Mouse (Mus musculus): Measurements from ENCODE around the gene Tspan15. TPM values are rescaled to one million over a fixed set of nuclear protein-coding genes. Genes with fewer than 3 reads are reported as not detected.
A peak's percentile ranks its signal among the peaks of the same experiment; 100 is the strongest.

Gene Tspan15
- 8.8 and 10.4 TPM in 2 replicates for polyA plus RNA-seq (2014; fragmentation: Nextera tagmentation; extraction: Ambion mirVana)

- no peaks in the 10 kb centered on the region for H3K9me3 ChIP-seq (ENCODE audit: control insufficient read depth, low read length)
- peak within 1 kb of the TSS; percentile 95 for H3K4me2 ChIP-seq (ENCODE audit: low read depth, severe bottlenecking)
- H3K36me3 ChIP-seq (ENCODE audit: control insufficient read depth, insufficient read depth, low read length): no peaks in the 10 kb centered on the region
- H3K27me3 ChIP-seq (ENCODE audit: control insufficient read depth, insufficient read depth, low read length): no peaks in the 10 kb centered on the region
- under 1% methylated on average over 58 of the region's 59 CpGs for WGBS
- H3K4me3 ChIP-seq (ENCODE audit: low read depth, low read length): peak within 1 kb of the TSS; percentile 59
- peak; percentile 98 for DNase-seq (ENCODE audit: low spot score)
- H3K4me1 ChIP-seq (ENCODE audit: control insufficient read depth, insufficient read depth, low read length): 0 out of 2 replicates have a peak, but pooled peaks cover 5% of the 10 kb centered on the region
- peak within 1 kb of the TSS; percentile 70 for H3K9ac ChIP-seq (ENCODE audit: low read length)
- ATAC-seq (ENCODE audit: insufficient number of reproducible peaks, low FRiP score, low TSS enrichment, low read depth): peak; percentile 92
- H3K27ac ChIP-seq (replicated peaks; ENCODE audit: low read depth, low read length): no peak within 1 kb of the TSS
Measured at GRCm38 (mm10) chr10:62230708-62231394, at the start of gene Tspan15. Tspan15 (minus strand) TSS chr10:62231251.

- WGBS: 85% methylated on average over 4 of the region's 4 CpGs
- Histone ChIP-seq H3K9me3 (ENCODE audit: control insufficient read depth, low read length) (no peaks in the 10 kb centered on the region), H3K4me2 (ENCODE audit: low read depth, severe bottlenecking) (no peak overlapping the region), H3K4me3 (ENCODE audit: low read depth, low read length) (no peak overlapping the region), H3K4me1 (ENCODE audit: control insufficient read depth, insufficient read depth, low read length) (no peaks in the 10 kb centered on the region), H3K36me3 (ENCODE audit: control insufficient read depth, insufficient read depth, low read length) (peaks cover 5% of the 10 kb centered on the region; the same call in 1 of the 2 replicates), H3K27ac (replicated peaks; ENCODE audit: low read depth, low read length) (no peak overlapping the region), H3K9ac (ENCODE audit: low read length) (no peak overlapping the region), H3K27me3 (ENCODE audit: control insufficient read depth, insufficient read depth, low read length) (no peaks in the 10 kb centered on the region)
- no peak for DNase-seq (ENCODE audit: low spot score)
- no peak for ATAC-seq (ENCODE audit: insufficient number of reproducible peaks, low FRiP score, low TSS enrichment, low read depth)
Measured at GRCm38 (mm10) chr10:62279671-62280070, 48.6 kb upstream of the Tspan15 start.

GRCm38 (mm10) chr10:62279066-62279465, 48.0 kb upstream of the Tspan15 start:
- Histone ChIP-seq H3K9me3 (ENCODE audit: control insufficient read depth, low read length) (no peaks in the 10 kb centered on the region), H3K27me3 (ENCODE audit: control insufficient read depth, insufficient read depth, low read length) (no peaks in the 10 kb centered on the region), H3K9ac (ENCODE audit: low read length) (no peak overlapping the region), H3K4me1 (ENCODE audit: control insufficient read depth, insufficient read depth, low read length) (no peaks in the 10 kb centered on the region), H3K36me3 (ENCODE audit: control insufficient read depth, insufficient read depth, low read length) (peaks cover 7% of the 10 kb centered on the region; the same call in 1 of the 2 replicates), H3K4me3 (ENCODE audit: low read depth, low read length) (no peak overlapping the region), H3K27ac (replicated peaks; ENCODE audit: low read depth, low read length) (no peak overlapping the region), H3K4me2 (ENCODE audit: low read depth, severe bottlenecking) (no peak overlapping the region)
- WGBS: 63% methylated on average over 3 of the region's 3 CpGs
- ATAC-seq (ENCODE audit: insufficient number of reproducible peaks, low FRiP score, low TSS enrichment, low read depth) (no peak), DNase-seq (ENCODE audit: low spot score) (no peak)

GRCm38 (mm10) chr10:62277499-62278293, 46.6 kb upstream of the Tspan15 start:
- Histone ChIP-seq H3K9me3 (ENCODE audit: control insufficient read depth, low read length) (no peaks in the 10 kb centered on the region), H3K9ac (ENCODE audit: low read length) (no peak overlapping the region), H3K4me1 (ENCODE audit: control insufficient read depth, insufficient read depth, low read length) (no peaks in the 10 kb centered on the region), H3K4me2 (ENCODE audit: low read depth, severe bottlenecking) (no peak overlapping the region), H3K27me3 (ENCODE audit: control insufficient read depth, insufficient read depth, low read length) (no peaks in the 10 kb centered on the region), H3K36me3 (ENCODE audit: control insufficient read depth, insufficient read depth, low read length) (peaks cover 7% of the 10 kb centered on the region; the same call in 1 of the 2 replicates), H3K27ac (replicated peaks; ENCODE audit: low read depth, low read length) (no peak overlapping the region), H3K4me3 (ENCODE audit: low read depth, low read length) (no peak overlapping the region)
- 96% methylated on average over 18 of the region's 19 CpGs for WGBS
- no peak for ATAC-seq (ENCODE audit: insufficient number of reproducible peaks, low FRiP score, low TSS enrichment, low read depth)
- no peak for DNase-seq (ENCODE audit: low spot score)

GRCm38 (mm10) chr10:62275235-62275634, 44.2 kb upstream of the Tspan15 start:
- WGBS: 40% methylated on average over 4 of the region's 4 CpGs
- no peak for ATAC-seq (ENCODE audit: insufficient number of reproducible peaks, low FRiP score, low TSS enrichment, low read depth)
- no peak overlapping the region for H3K4me2 ChIP-seq (ENCODE audit: low read depth, severe bottlenecking)

GRCm38 (mm10) chr10:62269278-62269677, 38.2 kb upstream of the Tspan15 start:
- no peaks in the 10 kb centered on the region for H3K4me1 ChIP-seq (ENCODE audit: control insufficient read depth, insufficient read depth, low read length)
- H3K4me2 ChIP-seq (ENCODE audit: low read depth, severe bottlenecking): no peak overlapping the region
- WGBS: 77% methylated on average over 16 of the region's 16 CpGs
- no peak overlapping the region for H3K27ac ChIP-seq (replicated peaks; ENCODE audit: low read depth, low read length)
- ATAC-seq (ENCODE audit: insufficient number of reproducible peaks, low FRiP score, low TSS enrichment, low read depth) (no peak), DNase-seq (ENCODE audit: low spot score) (no peak)
- no peaks in the 10 kb centered on the region for H3K27me3 ChIP-seq (ENCODE audit: control insufficient read depth, insufficient read depth, low read length)
- H3K36me3 ChIP-seq (ENCODE audit: control insufficient read depth, insufficient read depth, low read length): no peaks in the 10 kb centered on the region; the same call in 1 of the 2 replicates
- no peak overlapping the region for H3K4me3 ChIP-seq (ENCODE audit: low read depth, low read length)
- no peaks in the 10 kb centered on the region for H3K9me3 ChIP-seq (ENCODE audit: control insufficient read depth, low read length)
- no peak overlapping the region for H3K9ac ChIP-seq (ENCODE audit: low read length)

More at GRCm38 (mm10) chr10:62275235-62275634, 44.2 kb upstream of the Tspan15 start:
- no peak overlapping the region for H3K27ac ChIP-seq (replicated peaks; ENCODE audit: low read depth, low read length)
- no peaks in the 10 kb centered on the region for H3K9me3 ChIP-seq (ENCODE audit: control insufficient read depth, low read length)
- H3K4me1 ChIP-seq (ENCODE audit: control insufficient read depth, insufficient read depth, low read length): no peaks in the 10 kb centered on the region
- H3K4me3 ChIP-seq (ENCODE audit: low read depth, low read length): no peak overlapping the region
- H3K9ac ChIP-seq (ENCODE audit: low read length): no peak overlapping the region
- no peaks in the 10 kb centered on the region for H3K27me3 ChIP-seq (ENCODE audit: control insufficient read depth, insufficient read depth, low read length)
- peak; percentile 91 for DNase-seq (ENCODE audit: low spot score)
- H3K36me3 ChIP-seq (ENCODE audit: control insufficient read depth, insufficient read depth, low read length): peaks cover 2% of the 10 kb centered on the region; the same call in 1 of the 2 replicates

GRCm38 (mm10) chr10:62264299-62264698, 33.2 kb upstream of the Tspan15 start:
- Histone ChIP-seq H3K4me2 (ENCODE audit: low read depth, severe bottlenecking) (no peak overlapping the region), H3K9ac (ENCODE audit: low read length) (no peak overlapping the region), H3K4me1 (ENCODE audit: control insufficient read depth, insufficient read depth, low read length) (no peaks in the 10 kb centered on the region), H3K4me3 (ENCODE audit: low read depth, low read length) (no peak overlapping the region), H3K27me3 (ENCODE audit: control insufficient read depth, insufficient read depth, low read length) (no peaks in the 10 kb centered on the region), H3K27ac (replicated peaks; ENCODE audit: low read depth, low read length) (no peak overlapping the region), H3K36me3 (ENCODE audit: control insufficient read depth, insufficient read depth, low read length) (no peaks in the 10 kb centered on the region; the same call in 1 of the 2 replicates), H3K9me3 (ENCODE audit: control insufficient read depth, low read length) (no peaks in the 10 kb centered on the region)
- ATAC-seq (ENCODE audit: insufficient number of reproducible peaks, low FRiP score, low TSS enrichment, low read depth): no peak
- WGBS: 37% methylated on average over 2 of the region's 2 CpGs
- DNase-seq (ENCODE audit: low spot score): no peak

- ATAC-seq (ENCODE audit: insufficient number of reproducible peaks, low FRiP score, low TSS enrichment, low read depth) (peak; percentile 71), DNase-seq (ENCODE audit: low spot score) (peak; percentile 92)
- no peaks in the 10 kb centered on the region for H3K36me3 ChIP-seq (ENCODE audit: control insufficient read depth, insufficient read depth, low read length)
- no peaks in the 10 kb centered on the region for H3K27me3 ChIP-seq (ENCODE audit: control insufficient read depth, insufficient read depth, low read length)
- WGBS: 14% methylated on average over 18 of the region's 18 CpGs
- H3K9ac ChIP-seq (ENCODE audit: low read length): no peak overlapping the region
- no peaks in the 10 kb centered on the region for H3K4me1 ChIP-seq (ENCODE audit: control insufficient read depth, insufficient read depth, low read length)
- 0 out of 2 replicates have a peak overlapping the region, but pooled peaks have one; percentile 1 for H3K4me2 ChIP-seq (ENCODE audit: low read depth, severe bottlenecking)
- H3K27ac ChIP-seq (replicated peaks; ENCODE audit: low read depth, low read length): no peak overlapping the region
- no peak overlapping the region for H3K4me3 ChIP-seq (ENCODE audit: low read depth, low read length)
- H3K9me3 ChIP-seq (ENCODE audit: control insufficient read depth, low read length): no peaks in the 10 kb centered on the region
Measured at GRCm38 (mm10) chr10:62261115-62261886, 30.2 kb upstream of the Tspan15 start.

Data from limb, embryonic 11.5 days (tissue).